Mouse (Mus musculus) ES-E14 (cell line): ENCODE results near the gene Fastk. TPM values are rescaled to one million over a fixed set of nuclear protein-coding genes. Genes with fewer than 3 reads are reported as not detected.
"Not testable (repeated sequence)": the region's sequence is repeated elsewhere in the genome, so short reads cannot be mapped to it uniquely, and the experiment has no call there.

ENCODE experiments used
- DNase-seq: peaks from one replicate; pipeline ENCODE4 v3.0.0-alpha.2; 2013; ENCODE audit warnings: low read depth, low spot score
- H3K27ac ChIP-seq: 2 replicates; pipeline ENCODE4 v1.5.1; 2012; ENCODE audit warnings: low read depth, mild to moderate bottlenecking, low read length, moderate library complexity, mixed read lengths; ENCODE audit not compliant: poor library complexity, insufficient read depth, severe bottlenecking
- H3K36me3 ChIP-seq: 2 replicates; pipeline ENCODE4 v1.6.1; 2012; ENCODE audit warnings: mild to moderate bottlenecking, low read length, moderate library complexity, mixed read lengths; ENCODE audit not compliant: control insufficient read depth, poor library complexity, insufficient read depth, severe bottlenecking
- H3K4me1 ChIP-seq, 2 experiments: fragments of 150-350 bp in 1 of 2; sonication (generic) in 1 of 2; 2 replicates each; pipeline ENCODE4 v1.6.1; 2012; ENCODE audit warnings: low read length in 2 of 2, mild to moderate bottlenecking in 1 of 2, mixed read lengths in 1 of 2; ENCODE audit not compliant: control insufficient read depth in 2 of 2, insufficient read depth in 2 of 2, poor library complexity in 1 of 2
- H3K4me3 ChIP-seq, 2 experiments: fragments of 150-350 bp in 1 of 2; sonication (generic) in 1 of 2; 2 replicates each; pipeline ENCODE4 v1.5.1; 2012; ENCODE audit warnings: low read length in 2 of 2, low read depth in 1 of 2, mild to moderate bottlenecking in 1 of 2, mixed read lengths in 1 of 2; ENCODE audit not compliant: insufficient read depth in 1 of 2, poor library complexity in 1 of 2, severe bottlenecking in 1 of 2
- H3K9ac ChIP-seq: 2 replicates; pipeline ENCODE4 v1.6.1; 2012; ENCODE audit warnings: low read depth, mild to moderate bottlenecking, low read length, mixed read lengths; ENCODE audit not compliant: poor library complexity, insufficient read depth, severe bottlenecking
- H3K9me3 ChIP-seq: fragments of 150-350 bp; sonication (generic); 2 replicates; pipeline ENCODE4 v1.6.1; 2012; ENCODE audit warnings: low read depth, mild to moderate bottlenecking, low read length; ENCODE audit not compliant: control insufficient read depth, insufficient read depth
- CHD2 ChIP-seq: IDR thresholded peaks from 2 replicates; pipeline ENCODE4 v1.6.1; 2014; ENCODE audit warnings: mild to moderate bottlenecking, low read depth, low read length, inconsistent platforms
- HCFC1 ChIP-seq: IDR thresholded peaks from 2 replicates; pipeline ENCODE4 v1.6.1; 2012; ENCODE audit warnings: low read length, inconsistent platforms, borderline replicate concordance; ENCODE audit not compliant: insufficient read depth
- MAFK ChIP-seq: IDR thresholded peaks from 2 replicates; pipeline ENCODE4 v1.6.1; 2014; ENCODE audit warnings: mild to moderate bottlenecking, low read depth, low read length, inconsistent platforms; ENCODE audit not compliant: insufficient read depth
- ZC3H11A ChIP-seq: IDR thresholded peaks from 2 replicates; pipeline ENCODE4 v1.6.1; 2012; ENCODE audit warnings: low read depth, mild to moderate bottlenecking, inconsistent platforms, low read length, borderline replicate concordance
- ZNF384 ChIP-seq: IDR thresholded peaks from 2 replicates; pipeline ENCODE4 v1.6.1; 2012; ENCODE audit warnings: low read depth, low read length, inconsistent platforms
- in situ Hi-C, 2 experiments: fragments of 600-800 bp; cut with MboI; formaldehyde crosslinking; loops; one replicate each; pipeline ENCODE4 v1.15.1; 2025; ENCODE audit warnings: low sequenced_read_pairs in 2 of 2, inconsistent platforms in 1 of 2; ENCODE audit not compliant: unreplicated experiment in 2 of 2
- total RNA-seq: library from RNA; depleted of rRNA; stranded (reverse); fragments of 300-350 nt; gene quantifications from 2 replicates; pipeline ENCODE4 v1.2.3, GENCODE M21; 2012

The Fastk gene
- total RNA-seq, 1 experiment = 70.4 TPM

- in situ Hi-C loops = no loop called here
These were observed 44.0 kb downstream of the Fastk start for GRCm38 (mm10) chr5:24400911-24401605.

DNA sequence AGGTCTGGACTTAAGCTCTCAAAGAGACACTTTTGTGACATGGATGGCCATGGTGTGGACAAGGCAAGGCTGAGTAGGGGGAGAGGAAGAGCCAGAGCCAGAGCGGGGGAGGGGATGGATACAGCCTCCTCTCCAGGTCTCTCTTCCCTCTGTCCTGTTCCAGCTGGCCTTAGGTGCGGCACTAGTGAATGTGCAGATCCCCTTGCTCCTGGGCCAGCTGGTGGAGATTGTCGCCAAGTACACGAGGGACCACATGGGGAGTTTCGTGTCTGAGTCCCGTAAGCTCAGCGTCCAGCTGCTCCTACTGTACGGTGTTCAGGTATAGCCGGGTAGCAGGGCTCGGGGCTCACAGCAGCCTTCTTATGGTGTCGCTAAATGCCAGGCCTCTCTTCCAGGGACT is 44.7 kb downstream of the Fastk start:
- Histone ChIP-seq H3K4me1 (peaks cover 0 to 5% of the 10 kb centered on the region in 2 experiments; a peak in 2 of 4 replicates), H3K36me3 (peaks cover 2% of the 10 kb centered on the region; the same call in 1 of the 2 replicates), H3K27ac (no peak overlapping the region), H3K9ac (no peak overlapping the region), H3K9me3 (no peaks in the 10 kb centered on the region), H3K4me3 (no peak overlapping the region)
- DNase-seq = no peak
- no peak for TF ChIP-seq MAFK
- no peak for TF ChIP-seq ZNF384
- TF ChIP-seq HCFC1 = no peak
- TF ChIP-seq CHD2 = no peak
- no peak for TF ChIP-seq ZC3H11A
- in situ Hi-C loops = no loop called here

More at GRCm38 (mm10) chr5:24400911-24401605, 44.0 kb downstream of the Fastk start:
- Histone ChIP-seq H3K4me3 (no peak overlapping the region), H3K9ac (no peak overlapping the region), H3K27ac (no peak overlapping the region), H3K4me1 (peaks cover 0 to 7% of the 10 kb centered on the region in 2 experiments; a peak in 2 of 4 replicates), H3K36me3 (peaks cover 2% of the 10 kb centered on the region; the same call in 1 of the 2 replicates), H3K9me3 (no peaks in the 10 kb centered on the region)
- TF ChIP-seq ZC3H11A (no peak), ZNF384 (no peak), CHD2 (no peak), HCFC1 (no peak), MAFK (no peak)
- no peak for DNase-seq

DNA sequence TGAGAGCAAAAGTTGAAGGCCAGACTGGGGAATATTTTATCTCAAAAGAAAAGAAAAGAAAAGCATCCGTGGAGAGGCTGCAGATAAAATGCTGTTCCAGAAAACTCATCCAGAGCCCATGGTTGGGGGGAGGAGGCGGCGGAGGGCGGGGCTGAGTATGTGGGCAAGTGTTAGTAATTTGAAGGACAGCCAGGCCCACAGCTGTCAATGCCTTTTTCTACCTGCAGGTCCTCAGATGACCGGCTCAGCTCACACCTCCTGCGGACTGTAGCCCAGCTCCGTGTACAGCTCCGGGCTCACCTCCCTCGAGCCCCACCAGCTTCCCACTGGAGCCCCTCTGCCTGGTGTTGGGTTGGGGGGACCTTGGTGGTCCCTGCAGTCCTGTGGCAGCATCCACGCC is 45.4 kb downstream of the Fastk start:
- in situ Hi-C loops = no loop called here
- H3K36me3 ChIP-seq = peaks cover 2% of the 10 kb centered on the region; the same call in 1 of the 2 replicates
- no peak for TF ChIP-seq MAFK

DNA sequence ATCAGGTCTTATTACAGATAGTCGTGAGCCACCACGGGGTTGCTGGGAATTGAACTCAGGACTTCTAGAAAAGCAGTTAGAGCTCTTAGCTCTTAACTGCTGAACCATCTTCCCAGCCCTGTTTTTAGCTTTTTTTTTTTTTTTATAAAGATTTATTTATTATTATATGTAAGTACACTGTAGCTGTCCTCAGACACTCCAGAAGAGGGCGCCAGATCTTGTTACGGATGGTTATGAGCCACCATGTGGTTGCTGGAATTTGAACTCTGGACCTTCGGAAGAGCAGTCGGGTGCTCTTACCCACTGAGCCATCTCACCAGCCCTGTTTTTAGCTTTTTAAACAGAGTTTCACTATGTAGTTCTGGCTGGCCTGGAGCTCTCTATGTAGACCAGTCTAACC is 48.8 kb downstream of the Fastk start:
- H3K4me3 ChIP-seq, H3K9me3 ChIP-seq, H3K9ac ChIP-seq, in situ Hi-C loops, DNase-seq, H3K27ac ChIP-seq, H3K36me3 ChIP-seq: not testable (repeated sequence)
- H3K4me1 ChIP-seq = peaks cover 3 to 11% of the 10 kb centered on the region in 2 experiments; a peak in 3 of 4 replicates

More for the DNA sequence above, 45.4 kb downstream of the Fastk start:
- Histone ChIP-seq H3K27ac (no peak overlapping the region), H3K4me1 (peaks cover 0 to 4% of the 10 kb centered on the region in 2 experiments; a peak in 1 of 4 replicates), H3K9me3 (no peaks in the 10 kb centered on the region), H3K4me3 (no peak overlapping the region), H3K9ac (no peak overlapping the region)
- DNase-seq = no peak
